In the genomic region with DNA sequence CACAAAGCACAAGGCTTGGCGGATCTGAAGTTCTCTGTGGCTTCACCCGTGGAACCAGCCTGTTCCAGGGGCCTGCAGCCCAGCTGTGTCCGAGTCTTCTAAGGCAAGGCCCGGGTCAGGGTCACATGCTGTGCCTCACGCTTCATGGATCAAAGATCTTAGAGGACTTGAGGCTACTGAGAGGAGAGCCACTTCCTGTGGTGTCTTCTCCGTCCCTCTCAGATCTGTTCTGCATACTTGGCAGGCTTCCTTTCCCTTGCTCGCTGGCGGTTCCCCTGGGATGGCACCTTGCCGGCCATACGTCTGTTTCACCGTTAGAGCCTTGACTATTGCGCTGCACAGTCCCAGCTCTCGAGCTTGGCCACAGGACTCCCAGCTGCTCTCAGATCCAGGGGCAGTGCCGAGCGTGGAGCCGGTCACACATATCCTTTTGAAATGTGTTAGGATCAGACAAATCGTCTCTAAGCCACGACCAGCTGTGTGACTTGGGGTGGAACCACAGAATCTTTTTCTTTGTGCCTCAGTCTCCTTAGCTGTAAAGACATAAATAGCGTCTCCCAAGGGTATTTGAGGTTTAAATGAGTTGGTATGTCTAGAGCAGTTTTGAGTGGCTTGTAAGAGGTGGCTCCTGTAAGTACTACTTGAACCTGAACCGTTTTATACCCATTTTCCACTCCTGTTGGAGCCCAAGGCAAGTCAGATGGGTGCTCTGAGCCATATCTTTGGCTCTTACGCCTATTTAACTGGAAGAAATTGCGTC, we compare ENCODE assay signal across 10 mouse cellular contexts. TPM values are rescaled to one million over a fixed set of nuclear protein-coding genes. Genes with fewer than 3 reads are reported as not detected.
DNase-seq lines count a peak whose midpoint lies in the region; ATAC-seq lines count a peak whose summit lies in the region.
"Had no signal": no experiment of that assay in that cellular context is flagged by ENCODE, and none has a peak within 500 bp of the region (broad histone marks: within the 10 kb centered on the region; RNA-seq: fewer than 3 reads in every experiment).

No protein-coding gene starts in this region.

- 76% methylated on average over 22 of the region's 22 CpGs for WGBS in forebrain, embryonic 10.5 days
- 72% methylated on average over 22 of the region's 22 CpGs for WGBS in forebrain, embryonic 11.5 days
- 68% methylated on average over 22 of the region's 22 CpGs for WGBS in embryonic facial prominence, embryonic 13.5 days
- 28% methylated on average over 22 of the region's 22 CpGs for WGBS in midbrain, embryonic 14.5 days

- no peak overlapping the region for H3K27ac ChIP-seq in forebrain, embryonic 10.5 days
- no peak overlapping the region for H3K27ac ChIP-seq in forebrain, embryonic 11.5 days (ENCODE audit: low read depth, low read length)
- H3K27ac ChIP-seq in embryonic facial prominence, embryonic 13.5 days = no peak overlapping the region
- no peak overlapping the region for H3K27ac ChIP-seq in midbrain, embryonic 14.5 days (replicated peaks; ENCODE audit: low read depth, low read length)
- H3K27ac ChIP-seq: lung, embryonic 15.5 days had no signal

- H3K9ac ChIP-seq in forebrain, embryonic 11.5 days (ENCODE audit: low read length) = no peak overlapping the region
- peak overlapping the region; percentile 51; the same call in 1 of the 2 replicates for H3K9ac ChIP-seq in embryonic facial prominence, embryonic 13.5 days
- H3K9ac ChIP-seq in midbrain, embryonic 14.5 days (replicated peaks; ENCODE audit: low read length) = peak overlapping the region; percentile 100
- H3K9ac ChIP-seq: lung, embryonic 15.5 days had no signal

- no peak overlapping the region for H3K4me2 ChIP-seq in forebrain, embryonic 11.5 days (ENCODE audit: low read depth, low read length, severe bottlenecking)
- H3K4me2 ChIP-seq in embryonic facial prominence, embryonic 13.5 days = no peak overlapping the region
- H3K4me2 ChIP-seq in midbrain, embryonic 14.5 days (ENCODE audit: low read length) = peak overlapping the region; percentile 87
- H3K4me2 ChIP-seq: lung, embryonic 15.5 days had no signal

- peak overlapping the region; percentile 9; the same call in 1 of the 2 replicates for H3K4me3 ChIP-seq in forebrain, embryonic 10.5 days
- no peak overlapping the region for H3K4me3 ChIP-seq in forebrain, embryonic 11.5 days (ENCODE audit: low read depth, low read length)
- no peak overlapping the region for H3K4me3 ChIP-seq in embryonic facial prominence, embryonic 13.5 days
- peak overlapping the region; percentile 100 for H3K4me3 ChIP-seq in midbrain, embryonic 14.5 days (replicated peaks; ENCODE audit: low read depth, low read length)
- H3K4me3 ChIP-seq: lung, embryonic 15.5 days had no signal

- no peaks in the 10 kb centered on the region for H3K27me3 ChIP-seq in forebrain, embryonic 10.5 days (ENCODE audit: poor library complexity, severe bottlenecking)
- H3K27me3 ChIP-seq in forebrain, embryonic 11.5 days (ENCODE audit: control insufficient read depth, insufficient read depth, low read length) = no peaks in the 10 kb centered on the region
- no peaks in the 10 kb centered on the region for H3K27me3 ChIP-seq in embryonic facial prominence, embryonic 13.5 days
- H3K27me3 ChIP-seq in midbrain, embryonic 14.5 days (ENCODE audit: control insufficient read depth, insufficient read depth, low read length) = no peaks in the 10 kb centered on the region
- H3K27me3 ChIP-seq: lung, embryonic 15.5 days had no signal

- intact Hi-C loops in heart, postnatal 14 days (cut with DNase I) = no loop called here

- H3K36me3 ChIP-seq in forebrain, embryonic 10.5 days (replicated peaks) = peaks cover 85% of the 10 kb centered on the region
- peaks cover 10% of the 10 kb centered on the region for H3K36me3 ChIP-seq in forebrain, embryonic 11.5 days (ENCODE audit: control insufficient read depth, insufficient read depth, low read length)
- H3K36me3 ChIP-seq in embryonic facial prominence, embryonic 13.5 days = peaks cover 73% of the 10 kb centered on the region
- H3K36me3 ChIP-seq in midbrain, embryonic 14.5 days (ENCODE audit: control insufficient read depth, insufficient read depth, low read length) = peaks cover 84% of the 10 kb centered on the region

- ATAC-seq in forebrain, embryonic 11.5 days (replicated peaks; ENCODE audit: low FRiP score) = no peak
- no peak for ATAC-seq in embryonic facial prominence, embryonic 13.5 days (ENCODE audit: insufficient number of reproducible peaks, insufficient read depth, low FRiP score, low TSS enrichment, low read depth)
- no peak for ATAC-seq in midbrain, embryonic 14.5 days (ENCODE audit: low FRiP score, low TSS enrichment)
- no peak for ATAC-seq in megakaryocyte progenitor cell, adult 5-6 weeks (replicated peaks; ENCODE audit: poor library complexity)
- ATAC-seq: CD4-positive, CD25-positive, alpha-beta regulatory T cell, adult 4 months had no signal

- no peak for DNase-seq in forebrain, embryonic 10.5 days (ENCODE audit: extremely low spot score, low spot score)
- no peak for DNase-seq in forebrain, embryonic 11.5 days (ENCODE audit: low spot score)
- peak; percentile 71 to 78 for DNase-seq in kidney, adult 8-10 months
- DNase-seq in midbrain, embryonic 14.5 days = no peak
- DNase-seq in heart, postnatal 14 days = no peak
- DNase-seq in heart, adult 11 months = no peak

- H3K9me3 ChIP-seq in forebrain, embryonic 10.5 days = no peaks in the 10 kb centered on the region
- no peaks in the 10 kb centered on the region for H3K9me3 ChIP-seq in forebrain, embryonic 11.5 days (ENCODE audit: control insufficient read depth, low read length)
- no peaks in the 10 kb centered on the region for H3K9me3 ChIP-seq in embryonic facial prominence, embryonic 13.5 days
- no peaks in the 10 kb centered on the region for H3K9me3 ChIP-seq in midbrain, embryonic 14.5 days (ENCODE audit: control insufficient read depth, low read length)
- H3K9me3 ChIP-seq: lung, embryonic 15.5 days had no signal

- peaks cover 74% of the 10 kb centered on the region for H3K4me1 ChIP-seq in forebrain, embryonic 10.5 days
- peaks cover 14% of the 10 kb centered on the region for H3K4me1 ChIP-seq in forebrain, embryonic 11.5 days (replicated peaks; ENCODE audit: control insufficient read depth, insufficient read depth, low read length)
- peaks cover 44% of the 10 kb centered on the region for H3K4me1 ChIP-seq in embryonic facial prominence, embryonic 13.5 days
- peaks cover 47% of the 10 kb centered on the region for H3K4me1 ChIP-seq in midbrain, embryonic 14.5 days (ENCODE audit: control insufficient read depth, insufficient read depth, low read length)

RNA-seq across cellular contexts. Expression of gene Sbk1, which starts 5.3 kb away (rescaled TPM):
- polyA plus RNA-seq in forebrain, embryonic 10.5 days (2016; fragmentation: Nextera tagmentation; extraction: Ambion mirVana) = 79.1 and 83.0 TPM in 2 replicates
- polyA plus RNA-seq in forebrain, embryonic 11.5 days (2014; fragmentation: Nextera tagmentation; extraction: Ambion mirVana) = 194 and 214 TPM in 2 replicates
- polyA plus RNA-seq in embryonic facial prominence, embryonic 13.5 days (2015; fragmentation: Nextera tagmentation; extraction: Ambion mirVana) = 54.3 and 58.9 TPM in 2 replicates
- 391 and 401 TPM in 2 replicates for polyA plus RNA-seq in midbrain, embryonic 14.5 days (2014; fragmentation: Nextera tagmentation; extraction: Ambion mirVana)
- total RNA-seq in heart, postnatal 14 days (2021) = 10 to 100 TPM; 77.7 to 82.2 TPM
- total RNA-seq in megakaryocyte progenitor cell, adult 5-6 weeks (2015) = 0.95 and 1.7 TPM in 2 replicates
- total RNA-seq in megakaryocyte progenitor cell, adult 5-6 weeks (2017) = 1.5 and 2.0 TPM in 2 replicates

Comparison
In these comparisons a context has a peak if more than half of its experiments do, and no peak if none do; other contexts are left out.
1. H3K4me3 ChIP-seq: peak in forebrain, embryonic 10.5 days (single experiment) and midbrain, embryonic 14.5 days (single experiment); none in forebrain, embryonic 11.5 days (single experiment) and embryonic facial prominence, embryonic 13.5 days (single experiment).
2. DNase-seq: peak in kidney, adult 8-10 months (2 of 2); none in forebrain, embryonic 10.5 days (single experiment), forebrain, embryonic 11.5 days (single experiment), midbrain, embryonic 14.5 days (single experiment), heart, postnatal 14 days (0 of 2) and heart, adult 11 months (single experiment).